Mouse (Mus musculus) ES-Bruce4 (cell line): ENCODE measurements around the gene Pgrmc2. TPM values are rescaled to one million over a fixed set of nuclear protein-coding genes. Genes with fewer than 3 reads are reported as not detected.
A peak's percentile ranks its signal among the peaks of the same experiment; 100 is the strongest.

ENCODE experiments used
- H3K27ac ChIP-seq: 2 replicates; pipeline ENCODE4 v1.5.1; 2012; ENCODE audit warnings: low read length, inconsistent platforms; ENCODE audit not compliant: insufficient read depth
- H3K27me3 ChIP-seq: 2 replicates; pipeline ENCODE4 v1.6.1; 2012; ENCODE audit warnings: mild to moderate bottlenecking, low read length, inconsistent platforms; ENCODE audit not compliant: control insufficient read depth, poor library complexity, insufficient read depth, severe bottlenecking
- H3K36me3 ChIP-seq: 2 replicates; pipeline ENCODE4 v1.6.1; 2012; ENCODE audit warnings: inconsistent platforms, mild to moderate bottlenecking, low read length, moderate library complexity; ENCODE audit not compliant: control insufficient read depth, poor library complexity, insufficient read depth, severe bottlenecking
- H3K4me1 ChIP-seq: one replicate; pipeline ENCODE4 v1.8.1; 2011; ENCODE audit warnings: low read length; ENCODE audit not compliant: control insufficient read depth, insufficient read depth
- H3K4me3 ChIP-seq: 2 replicates; pipeline ENCODE4 v1.5.1; 2011; ENCODE audit warnings: low read depth, mild to moderate bottlenecking, low read length
- H3K9ac ChIP-seq: 2 replicates; pipeline ENCODE4 v1.6.1; 2012; ENCODE audit warnings: low read depth, mild to moderate bottlenecking, inconsistent platforms; ENCODE audit not compliant: poor library complexity, severe bottlenecking
- H3K9me3 ChIP-seq: replicated peaks from 2 replicates; pipeline ENCODE4 v1.6.1; 2012; ENCODE audit warnings: mild to moderate bottlenecking, low read length, inconsistent platforms; ENCODE audit not compliant: control insufficient read depth, poor library complexity, insufficient read depth, severe bottlenecking
- CTCF ChIP-seq: IDR thresholded peaks from one replicate; pipeline ENCODE4 v1.8.1; 2011; ENCODE audit warnings: low read depth, low read length
- EP300 ChIP-seq: IDR thresholded peaks from 2 replicates; pipeline ENCODE4 v1.6.1; 2011; ENCODE audit warnings: low read depth, low read length; ENCODE audit not compliant: insufficient read depth
- POLR2A ChIP-seq: IDR thresholded peaks from one replicate; pipeline ENCODE4 v1.8.1; 2011; ENCODE audit warnings: low read length; ENCODE audit not compliant: insufficient read depth
- polyA plus RNA-seq: library from polyadenylated mRNA; stranded (reverse); fragments of >200 nt; gene quantifications from 2 replicates; pipeline ENCODE4 v1.2.4, GENCODE M21; 2011; ENCODE audit warnings: low read depth; ENCODE audit not compliant: missing spikeins, insufficient read depth, insufficient read length

Gene Pgrmc2
- 42.9 and 48.0 TPM in 2 replicates for polyA plus RNA-seq

GRCm38 (mm10) chr3:41082885-41083789 is at the start of gene Pgrmc2:
Pgrmc2 (minus strand) TSS chr3:41083046.
- Histone ChIP-seq H3K27ac (peak within 1 kb of the TSS; percentile 5; the same call in 1 of the 2 replicates), H3K9me3 (no peaks in the 10 kb centered on the region), H3K9ac (peak within 1 kb of the TSS; percentile 89), H3K27me3 (no peaks in the 10 kb centered on the region), H3K4me1 (peaks cover 4% of the 10 kb centered on the region), H3K36me3 (no peaks in the 10 kb centered on the region), H3K4me3 (peak within 1 kb of the TSS; percentile 98)
- TF ChIP-seq POLR2A, result peak; percentile 79
- TF ChIP-seq CTCF, result no peak
- peak; percentile 5; the same call in 1 of the 2 replicates for TF ChIP-seq EP300

DNA sequence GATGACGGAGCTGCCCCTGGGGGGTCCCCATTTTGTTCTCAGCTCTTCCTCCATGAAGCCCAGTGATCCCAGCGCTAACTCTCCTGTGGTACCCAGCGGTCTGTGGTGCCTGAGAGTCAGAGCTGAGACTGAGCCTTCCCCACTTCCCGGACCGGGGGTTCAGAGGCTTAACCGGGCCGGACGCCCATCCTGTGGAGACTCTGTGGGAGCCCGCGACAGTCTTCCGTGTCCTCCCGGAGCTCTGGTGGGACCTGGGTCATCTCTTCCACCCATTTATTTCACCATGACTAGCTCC is 41.1 kb upstream of the Pgrmc2 start:
- no peak overlapping the region for H3K27ac ChIP-seq
- H3K4me1 ChIP-seq, result no peaks in the 10 kb centered on the region
- no peaks in the 10 kb centered on the region for H3K9me3 ChIP-seq
- no peaks in the 10 kb centered on the region for H3K27me3 ChIP-seq
- no peaks in the 10 kb centered on the region for H3K36me3 ChIP-seq
- no peak overlapping the region for H3K4me3 ChIP-seq
- TF ChIP-seq POLR2A (no peak), CTCF (no peak), EP300 (no peak)
- no peak overlapping the region for H3K9ac ChIP-seq

DNA sequence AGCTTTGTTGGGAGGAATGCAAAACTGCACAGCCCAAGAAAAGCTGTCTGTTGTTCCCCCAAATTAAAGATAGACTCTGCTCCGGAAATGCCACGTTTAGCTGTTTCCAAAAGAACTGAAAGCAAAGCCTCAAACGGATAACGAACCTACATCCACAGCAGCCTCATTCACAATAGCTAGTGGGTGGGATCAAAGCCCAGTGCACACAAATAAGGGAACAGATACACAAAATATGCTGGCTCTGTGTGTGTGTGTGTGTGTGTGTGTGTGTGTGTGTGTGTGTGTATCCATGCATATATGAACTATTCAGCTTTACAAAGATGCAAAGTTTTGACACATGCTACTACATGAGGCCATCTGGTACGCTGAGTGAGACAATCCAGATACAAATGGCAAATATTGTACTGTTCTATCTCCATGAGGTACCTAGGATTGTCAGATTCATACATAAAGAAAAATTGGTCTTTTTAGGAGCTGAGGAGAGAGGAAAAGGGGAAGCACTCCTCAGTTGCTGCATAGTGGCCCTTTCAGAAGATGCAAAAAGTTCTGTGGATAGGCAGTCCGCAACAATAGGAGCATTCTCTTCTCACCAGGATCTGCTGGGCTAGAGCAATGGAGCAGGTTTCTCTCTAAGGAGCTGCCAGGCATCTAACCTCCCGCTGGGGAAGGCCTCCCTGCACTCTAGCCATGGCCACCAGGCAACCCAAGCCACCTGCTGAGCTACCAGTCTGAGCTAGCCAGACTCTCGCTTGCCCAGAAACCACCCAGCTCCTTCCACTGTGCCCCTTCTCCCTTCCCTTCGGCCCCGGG is 40.5 kb upstream of the Pgrmc2 start:
- Histone ChIP-seq H3K27me3 (no peaks in the 10 kb centered on the region), H3K4me1 (no peaks in the 10 kb centered on the region), H3K9me3 (no peaks in the 10 kb centered on the region), H3K27ac (no peak overlapping the region), H3K9ac (no peak overlapping the region), H3K4me3 (no peak overlapping the region), H3K36me3 (no peaks in the 10 kb centered on the region)
- TF ChIP-seq CTCF (no peak), POLR2A (no peak), EP300 (no peak)

- H3K27me3 ChIP-seq, result no peaks in the 10 kb centered on the region
- H3K4me1 ChIP-seq, result no peaks in the 10 kb centered on the region
- H3K4me3 ChIP-seq, result no peak overlapping the region
- no peak for TF ChIP-seq EP300
- no peaks in the 10 kb centered on the region for H3K9me3 ChIP-seq
- no peak overlapping the region for H3K27ac ChIP-seq
- no peak overlapping the region for H3K9ac ChIP-seq
- no peaks in the 10 kb centered on the region for H3K36me3 ChIP-seq
Measured at GRCm38 (mm10) chr3:41118173-41118572, 35.3 kb upstream of the Pgrmc2 start.

- TF ChIP-seq EP300 (no peak), POLR2A (no peak), CTCF (no peak)
- Histone ChIP-seq H3K27ac (no peak overlapping the region), H3K9me3 (no peaks in the 10 kb centered on the region), H3K27me3 (no peaks in the 10 kb centered on the region), H3K4me1 (no peaks in the 10 kb centered on the region), H3K9ac (no peak overlapping the region), H3K4me3 (no peak overlapping the region), H3K36me3 (no peaks in the 10 kb centered on the region)
Measured at GRCm38 (mm10) chr3:41117447-41117846, 34.6 kb upstream of the Pgrmc2 start.

- no peak for TF ChIP-seq CTCF
- no peak for TF ChIP-seq POLR2A
- TF ChIP-seq EP300, result no peak
- Histone ChIP-seq H3K27ac (no peak overlapping the region), H3K4me3 (no peak overlapping the region), H3K9me3 (no peaks in the 10 kb centered on the region), H3K36me3 (no peaks in the 10 kb centered on the region), H3K4me1 (no peaks in the 10 kb centered on the region), H3K27me3 (no peaks in the 10 kb centered on the region), H3K9ac (no peak overlapping the region)
Measured at GRCm38 (mm10) chr3:41113186-41113585, 30.3 kb upstream of the Pgrmc2 start.
